Mouse (Mus musculus) stomach, embryonic 14.5 days (tissue): ENCODE results near the gene Ocln. TPM values are rescaled to one million over a fixed set of nuclear protein-coding genes. Genes with fewer than 3 reads are reported as not detected.

Experiments
- ATAC-seq: fragments of 200-750 bp; cut with Nextera tagmentation; 2 replicates; pipeline ENCODE4 v1.8.0; 2017; ENCODE audit warnings: low read depth, moderate TSS enrichment; ENCODE audit not compliant: insufficient number of reproducible peaks, insufficient read depth, low FRiP score
- H3K27ac ChIP-seq: fragments of 300-500 bp; sonication (generic); 2 replicates; pipeline ENCODE4 v1.5.1; 2014; ENCODE audit warnings: mild to moderate bottlenecking, low read length, moderate library complexity, mixed read lengths
- H3K27me3 ChIP-seq: fragments of 300-500 bp; sonication (generic); 2 replicates; pipeline ENCODE4 v1.6.1; 2014; ENCODE audit warnings: low read length, control low read depth, mixed read lengths; ENCODE audit not compliant: control insufficient read depth, insufficient read depth
- H3K36me3 ChIP-seq: fragments of 300-500 bp; sonication (generic); 2 replicates; pipeline ENCODE4 v1.6.1; 2014; ENCODE audit warnings: mild to moderate bottlenecking, control low read depth, low read length, moderate library complexity, mixed read lengths; ENCODE audit not compliant: control insufficient read depth, insufficient read depth
- H3K4me1 ChIP-seq: fragments of 300-500 bp; sonication (generic); 2 replicates; pipeline ENCODE4 v1.6.1; 2014; ENCODE audit warnings: low read length, control low read depth, mixed read lengths; ENCODE audit not compliant: control insufficient read depth, insufficient read depth
- H3K4me2 ChIP-seq: fragments of 300-500 bp; sonication (generic); replicated peaks from 2 replicates; pipeline ENCODE4 v1.6.1; 2014; ENCODE audit warnings: low read depth, low read length, control low read depth
- H3K4me3 ChIP-seq: fragments of 300-500 bp; sonication (generic); 2 replicates; pipeline ENCODE4 v1.5.1; 2014; ENCODE audit warnings: low read depth, low read length, control low read depth
- H3K9ac ChIP-seq: fragments of 300-500 bp; sonication (generic); replicated peaks from 2 replicates; pipeline ENCODE4 v1.6.1; 2014; ENCODE audit warnings: low read depth, mild to moderate bottlenecking, control low read depth, low read length, moderate library complexity, mixed read lengths
- H3K9me3 ChIP-seq: fragments of 300-500 bp; sonication (generic); 2 replicates; pipeline ENCODE4 v1.6.1; 2016; ENCODE audit warnings: low read depth, low read length, control low read depth; ENCODE audit not compliant: control insufficient read depth
- WGBS: fragments of 180-500 bp; shearing (Covaris S2); extraction: QIAGEN DNeasy Blood & Tissue Kit; methylation state at CpG from one replicate; pipeline ENCODE4 v1.1.7; 2014; 5-methylcytosine and 5-hydroxymethylcytosine counted together
- polyA plus RNA-seq: library from polyadenylated mRNA; unstranded; fragments of >200 nt; fragmentation: Nextera tagmentation; extraction: Ambion mirVana; gene quantifications from 2 replicates; pipeline ENCODE4 v1.2.1, GENCODE M21; 2014

Ocln gene
- 54.5 and 57.9 TPM in 2 replicates for polyA plus RNA-seq

GRCm38 (mm10) chr13:100552369-100553041 is at the start of gene Ocln:
TSS of gene Ocln (minus strand) at chr13:100552718.
- peak; percentile 88 for ATAC-seq
- Histone ChIP-seq H3K27ac (peak within 1 kb of the TSS; percentile 80), H3K9me3 (no peaks in the 10 kb centered on the region), H3K9ac (peak within 1 kb of the TSS; percentile 57), H3K27me3 (peaks cover 24% of the 10 kb centered on the region), H3K4me1 (no peaks in the 10 kb centered on the region; the same call in 1 of the 2 replicates), H3K36me3 (no peaks in the 10 kb centered on the region), H3K4me3 (peak within 1 kb of the TSS; percentile 66), H3K4me2 (peak within 1 kb of the TSS; percentile 93)
- under 1% methylated on average over 45 of the region's 45 CpGs for WGBS

GRCm38 (mm10) chr13:100601034-100601433 is 48.5 kb upstream of the Ocln start:
- 61% methylated on average over 8 of the region's 8 CpGs for WGBS
- Histone ChIP-seq H3K4me1 (no peaks in the 10 kb centered on the region), H3K27ac (no peak overlapping the region), H3K4me2 (no peak overlapping the region), H3K36me3 (no peaks in the 10 kb centered on the region; the same call in 1 of the 2 replicates), H3K27me3 (no peaks in the 10 kb centered on the region), H3K9ac (no peak overlapping the region), H3K4me3 (no peak overlapping the region), H3K9me3 (no peaks in the 10 kb centered on the region)
- ATAC-seq, result no peak

- H3K9ac ChIP-seq, result no peak overlapping the region
- no peaks in the 10 kb centered on the region for H3K4me1 ChIP-seq
- no peaks in the 10 kb centered on the region; the same call in 1 of the 2 replicates for H3K36me3 ChIP-seq
- H3K27me3 ChIP-seq, result no peaks in the 10 kb centered on the region
- no peak overlapping the region for H3K4me3 ChIP-seq
- no peaks in the 10 kb centered on the region for H3K9me3 ChIP-seq
- no peak overlapping the region for H3K4me2 ChIP-seq
- WGBS, result 80% methylated on average over 12 of the region's 12 CpGs
- ATAC-seq, result no peak
- H3K27ac ChIP-seq, result no peak overlapping the region
Observed at GRCm38 (mm10) chr13:100600317-100600716, 47.8 kb upstream of the Ocln start.

- H3K27ac ChIP-seq, result no peak overlapping the region
- no peaks in the 10 kb centered on the region for H3K9me3 ChIP-seq
- H3K4me3 ChIP-seq, result no peak overlapping the region
- no peak overlapping the region for H3K4me2 ChIP-seq
- WGBS, result 82% methylated on average over 9 of the region's 9 CpGs
- no peaks in the 10 kb centered on the region; the same call in 1 of the 2 replicates for H3K36me3 ChIP-seq
- H3K9ac ChIP-seq, result no peak overlapping the region
- ATAC-seq, result no peak
- H3K27me3 ChIP-seq, result no peaks in the 10 kb centered on the region
- H3K4me1 ChIP-seq, result no peaks in the 10 kb centered on the region
Observed at GRCm38 (mm10) chr13:100597284-100597683, 44.8 kb upstream of the Ocln start.

- Histone ChIP-seq H3K9ac (no peak overlapping the region), H3K4me1 (no peaks in the 10 kb centered on the region), H3K4me2 (no peak overlapping the region), H3K36me3 (no peaks in the 10 kb centered on the region; the same call in 1 of the 2 replicates), H3K27ac (no peak overlapping the region), H3K4me3 (no peak overlapping the region), H3K9me3 (no peaks in the 10 kb centered on the region), H3K27me3 (no peaks in the 10 kb centered on the region)
- ATAC-seq, result no peak
- WGBS, result 82% methylated on average over 3 of the region's 3 CpGs
Observed at GRCm38 (mm10) chr13:100595552-100595885, 43.0 kb upstream of the Ocln start.

GRCm38 (mm10) chr13:100594838-100595551 is 42.5 kb upstream of the Ocln start:
- H3K4me1 ChIP-seq, result no peaks in the 10 kb centered on the region
- no peak overlapping the region for H3K27ac ChIP-seq
- H3K9ac ChIP-seq, result no peak overlapping the region
- 63% methylated on average over 5 of the region's 5 CpGs for WGBS
- no peak overlapping the region for H3K4me3 ChIP-seq
- H3K4me2 ChIP-seq, result no peak overlapping the region
- no peak for ATAC-seq
- no peaks in the 10 kb centered on the region; the same call in 1 of the 2 replicates for H3K36me3 ChIP-seq
- H3K27me3 ChIP-seq, result no peaks in the 10 kb centered on the region
- no peaks in the 10 kb centered on the region for H3K9me3 ChIP-seq

GRCm38 (mm10) chr13:100594041-100594792 is 41.7 kb upstream of the Ocln start:
- no peak overlapping the region for H3K4me2 ChIP-seq
- no peak for ATAC-seq
- no peaks in the 10 kb centered on the region for H3K27me3 ChIP-seq
- H3K4me1 ChIP-seq, result no peaks in the 10 kb centered on the region
- H3K27ac ChIP-seq, result no peak overlapping the region
- H3K36me3 ChIP-seq, result no peaks in the 10 kb centered on the region; the same call in 1 of the 2 replicates
- no peaks in the 10 kb centered on the region for H3K9me3 ChIP-seq
- no peak overlapping the region for H3K4me3 ChIP-seq
- no peak overlapping the region for H3K9ac ChIP-seq
- 61% methylated on average over 11 of the region's 17 CpGs for WGBS

GRCm38 (mm10) chr13:100588646-100589045 is 36.1 kb upstream of the Ocln start:
- no peaks in the 10 kb centered on the region for H3K36me3 ChIP-seq
- no peak overlapping the region for H3K9ac ChIP-seq
- no peaks in the 10 kb centered on the region for H3K9me3 ChIP-seq
- no peak for ATAC-seq
- H3K27ac ChIP-seq, result no peak overlapping the region
- no peaks in the 10 kb centered on the region for H3K27me3 ChIP-seq
- no peak overlapping the region for H3K4me2 ChIP-seq
- no peaks in the 10 kb centered on the region for H3K4me1 ChIP-seq
- no peak overlapping the region for H3K4me3 ChIP-seq
- 89% methylated on average over 11 of the region's 12 CpGs for WGBS
